8 mouse cellular contexts compared by ENCODE assay signal in the genomic region with DNA sequence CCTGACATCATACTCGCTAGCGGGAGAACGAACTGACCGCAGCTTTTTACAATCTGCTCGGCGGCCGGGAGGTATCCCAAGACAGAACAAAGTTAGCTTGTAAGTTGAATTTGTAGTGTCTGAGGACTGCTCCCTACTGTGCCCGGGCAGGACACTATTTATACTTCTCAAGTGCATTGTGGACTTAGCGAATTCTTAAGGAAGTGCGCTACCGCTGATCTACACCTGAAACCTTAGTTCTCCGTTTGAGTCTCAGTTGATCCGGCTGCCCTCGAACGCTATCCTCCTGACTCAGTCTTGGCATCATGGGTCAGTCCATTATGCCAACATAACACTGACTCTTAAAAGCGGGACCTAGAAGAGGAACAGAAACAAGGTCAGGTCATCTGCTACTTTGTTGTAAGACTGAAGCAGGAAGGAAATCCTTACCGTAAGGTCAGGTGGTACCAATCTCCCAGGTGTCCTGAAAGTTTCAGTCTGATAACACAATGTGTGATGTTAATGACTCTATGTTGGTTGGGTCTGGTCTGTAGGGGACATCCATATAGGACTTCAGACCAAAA. TPM values are rescaled to one million over a fixed set of nuclear protein-coding genes. Genes with fewer than 3 reads are reported as not detected.
A peak's percentile ranks its signal among the peaks of the same experiment; 100 is the strongest.
DNase-seq lines count a peak whose midpoint lies in the region; ATAC-seq lines count a peak whose summit lies in the region.

No protein-coding gene starts in this region.

- H3K27ac ChIP-seq in lung, embryonic 16.5 days (ENCODE audit: low read length): peak overlapping the region; percentile 74
- H3K27ac ChIP-seq in forebrain, embryonic 10.5 days: peak overlapping the region; percentile 78
- peak overlapping the region; percentile 73 for H3K27ac ChIP-seq in liver, embryonic 12.5 days

- intact Hi-C loops in left cerebral cortex, postnatal 10 days (cut with DNase I): no loop called here

- 2% methylated on average over 17 of the region's 17 CpGs for WGBS in lung, embryonic 16.5 days
- 4% methylated on average over 17 of the region's 17 CpGs for WGBS in forebrain, embryonic 10.5 days
- 2% methylated on average over 17 of the region's 17 CpGs for WGBS in liver, embryonic 12.5 days (ENCODE audit: insufficient replicate concordance)

- H3K4me3 ChIP-seq in lung, embryonic 16.5 days (ENCODE audit: low read length): peak overlapping the region; percentile 75
- peak overlapping the region; percentile 73 for H3K4me3 ChIP-seq in forebrain, embryonic 10.5 days
- peak overlapping the region; percentile 69 for H3K4me3 ChIP-seq in liver, embryonic 12.5 days

- no peaks in the 10 kb centered on the region for H3K36me3 ChIP-seq in lung, embryonic 16.5 days (ENCODE audit: control insufficient read depth, insufficient read depth, low read length)
- no peaks in the 10 kb centered on the region for H3K36me3 ChIP-seq in forebrain, embryonic 10.5 days (replicated peaks)
- H3K36me3 ChIP-seq in liver, embryonic 12.5 days: 0 out of 2 replicates have a peak, but pooled peaks cover 2% of the 10 kb centered on the region

- ATAC-seq in lung, embryonic 16.5 days (ENCODE audit: low read depth): no peak
- ATAC-seq in liver, embryonic 12.5 days: 0 out of 2 replicates have a peak, but pooled peaks have one; percentile 14

- no peaks in the 10 kb centered on the region for H3K9me3 ChIP-seq in lung, embryonic 16.5 days (ENCODE audit: control insufficient read depth, low read length)
- no peaks in the 10 kb centered on the region for H3K9me3 ChIP-seq in forebrain, embryonic 10.5 days
- H3K9me3 ChIP-seq in liver, embryonic 12.5 days (replicated peaks): no peaks in the 10 kb centered on the region

- no peaks in the 10 kb centered on the region for H3K27me3 ChIP-seq in lung, embryonic 16.5 days (ENCODE audit: control insufficient read depth, insufficient read depth, low read depth, low read length)
- no peaks in the 10 kb centered on the region for H3K27me3 ChIP-seq in forebrain, embryonic 10.5 days (ENCODE audit: poor library complexity, severe bottlenecking)
- peaks cover 15% of the 10 kb centered on the region; the same call in 1 of the 2 replicates for H3K27me3 ChIP-seq in liver, embryonic 12.5 days (replicated peaks)

- peak overlapping the region; percentile 76 for H3K9ac ChIP-seq in lung, embryonic 16.5 days (ENCODE audit: low read length)
- peak overlapping the region; percentile 71 for H3K9ac ChIP-seq in liver, embryonic 12.5 days

- peak overlapping the region; percentile 72 for H3K4me2 ChIP-seq in lung, embryonic 16.5 days (ENCODE audit: low read depth, low read length)
- peak overlapping the region; percentile 81 for H3K4me2 ChIP-seq in liver, embryonic 12.5 days

- no peak for DNase-seq in lung, adult 18-20 months
- no peak for DNase-seq in forebrain, embryonic 10.5 days (ENCODE audit: extremely low spot score, low spot score)
- peak; percentile 19 for DNase-seq in skeletal muscle tissue, adult 2 months (ENCODE audit: low read depth, low spot score)
- no peak for DNase-seq in right cerebral cortex, postnatal 10 days (ENCODE audit: low spot score in 2 of 2)
- no peak for DNase-seq in left cerebral cortex, postnatal 10 days (ENCODE audit: extremely low spot score in 1 of 2, low spot score in 2 of 2)
- DNase-seq in cerebellum, postnatal 25 days: no peak

- peaks cover 9% of the 10 kb centered on the region for H3K4me1 ChIP-seq in lung, embryonic 16.5 days (replicated peaks; ENCODE audit: control insufficient read depth, insufficient read depth, low read length)
- H3K4me1 ChIP-seq in forebrain, embryonic 10.5 days: peaks cover 15% of the 10 kb centered on the region
- H3K4me1 ChIP-seq in liver, embryonic 12.5 days: peaks cover 15% of the 10 kb centered on the region

RNA-seq across cellular contexts. Expression of a gene that starts 0.5 kb away (rescaled TPM):
- 13.9 and 14.3 TPM in 2 replicates for polyA plus RNA-seq in lung, embryonic 16.5 days (2015; fragmentation: Nextera tagmentation; extraction: Ambion mirVana)
- polyA plus RNA-seq in forebrain, embryonic 10.5 days (2016; fragmentation: Nextera tagmentation; extraction: Ambion mirVana): 10.3 and 10.8 TPM in 2 replicates
- 4.1 and 4.4 TPM in 2 replicates for polyA plus RNA-seq in liver, embryonic 12.5 days (2016; fragmentation: Nextera tagmentation; extraction: Ambion mirVana)
- total RNA-seq in left cerebral cortex, postnatal 10 days (2021): 10 to 100 TPM; 25.1 to 26.4 TPM

RNA-seq across cellular contexts. Expression of a gene that starts 8.4 kb away (rescaled TPM):
- polyA plus RNA-seq in lung, embryonic 16.5 days (2015; fragmentation: Nextera tagmentation; extraction: Ambion mirVana): 9.1 and 10.6 TPM in 2 replicates
- polyA plus RNA-seq in forebrain, embryonic 10.5 days (2016; fragmentation: Nextera tagmentation; extraction: Ambion mirVana): 9.2 and 10.0 TPM in 2 replicates
- 5.0 and 5.3 TPM in 2 replicates for polyA plus RNA-seq in liver, embryonic 12.5 days (2016; fragmentation: Nextera tagmentation; extraction: Ambion mirVana)
- total RNA-seq in left cerebral cortex, postnatal 10 days (2021): 1 to 10 TPM; 7.4 to 9.3 TPM

RNA-seq across cellular contexts. Expression of a gene that starts 57.8 kb away (rescaled TPM):
- 8.1 and 9.0 TPM in 2 replicates for polyA plus RNA-seq in lung, embryonic 16.5 days (2015; fragmentation: Nextera tagmentation; extraction: Ambion mirVana)
- 4.6 and 5.3 TPM in 2 replicates for polyA plus RNA-seq in forebrain, embryonic 10.5 days (2016; fragmentation: Nextera tagmentation; extraction: Ambion mirVana)
- 1.8 and 1.9 TPM in 2 replicates for polyA plus RNA-seq in liver, embryonic 12.5 days (2016; fragmentation: Nextera tagmentation; extraction: Ambion mirVana)
- 1 to 10 TPM; 2.1 to 2.9 TPM for total RNA-seq in left cerebral cortex, postnatal 10 days (2021)
